In the genomic region with DNA sequence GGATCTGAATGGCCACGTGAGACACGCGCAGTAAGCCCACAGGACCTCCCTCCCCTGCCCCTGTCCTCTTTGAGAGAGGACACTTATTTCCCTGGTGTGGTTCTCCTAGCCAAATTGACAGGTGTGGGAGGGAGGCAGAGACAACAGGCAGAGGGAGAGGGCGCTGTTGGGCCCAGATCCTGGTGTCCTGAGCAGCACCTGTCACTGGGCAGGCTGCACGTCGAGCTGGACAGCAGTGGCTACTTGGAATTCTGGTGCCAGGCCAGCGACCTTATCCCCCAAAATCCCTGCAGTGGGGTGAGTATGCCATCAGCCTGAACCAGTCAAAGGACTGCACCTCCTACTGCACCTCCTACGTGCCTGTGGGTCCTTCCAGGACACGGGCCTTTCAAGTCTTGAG, we compare ENCODE assay signal across 25 mouse cellular contexts. TPM values are rescaled to one million over a fixed set of nuclear protein-coding genes. Genes with fewer than 3 reads are reported as not detected.
"Had no signal": no experiment of that assay in that cellular context is flagged by ENCODE, and none has a peak within 500 bp of the region (broad histone marks: within the 10 kb centered on the region; RNA-seq: fewer than 3 reads in every experiment).

No protein-coding gene starts in this region.

- H3K4me1 ChIP-seq: liver, embryonic 13.5 days; midbrain, embryonic 13.5 days had no signal

- H3K4me3 ChIP-seq: left cerebral cortex, adult 2 months; liver, embryonic 13.5 days; midbrain, embryonic 13.5 days had no signal

- H3K27me3 ChIP-seq: liver, embryonic 13.5 days; midbrain, embryonic 13.5 days had no signal

- H3K9me3 ChIP-seq: liver, embryonic 13.5 days; midbrain, embryonic 13.5 days had no signal

- H3K9ac ChIP-seq: liver, embryonic 13.5 days; lung, embryonic 14.5 days; midbrain, embryonic 13.5 days had no signal

- DNase-seq: kidney, adult 18-20 months; kidney, postnatal 10 days; layer of hippocampus, postnatal 36 days; liver, embryonic 13.5 days; lung, embryonic 14.5 days; thymus, adult 2 months; thymus, postnatal 14 days; thymus, postnatal 4 days had no signal

- H3K27ac ChIP-seq: left cerebral cortex, adult 2 months; liver, embryonic 13.5 days; macrophage; midbrain, embryonic 13.5 days had no signal

- H3K36me3 ChIP-seq: liver, embryonic 13.5 days; midbrain, embryonic 13.5 days had no signal

- ATAC-seq: lung, postnatal 0 days; midbrain, embryonic 13.5 days; midbrain, embryonic 16.5 days had no signal

RNA-seq across cellular contexts. Expression of a gene that starts 13.5 kb away (rescaled TPM):
- polyA plus RNA-seq: macrophage had no signal

RNA-seq across cellular contexts. Expression of a gene that starts 15.6 kb away (rescaled TPM):
- total RNA-seq: layer of hippocampus, adult 8-10 months; layer of hippocampus, postnatal 10 days; layer of hippocampus, postnatal 36 days; left cerebral cortex, adult 2 months; left cerebral cortex, postnatal 10 days; left cerebral cortex, postnatal 36 days; megakaryocyte, adult 5-6 weeks had no signal
- polyA plus RNA-seq: kidney, embryonic 14.5 days; limb, embryonic 11.5 days; liver, embryonic 13.5 days; lung, embryonic 14.5 days; lung, postnatal 0 days; macrophage; midbrain, embryonic 13.5 days; midbrain, embryonic 16.5 days; neural tube, embryonic 11.5 days; neural tube, embryonic 14.5 days; small intestine, adult 2 months; spleen, adult 2 months; stomach, embryonic 16.5 days; thymus, adult 2 months had no signal

RNA-seq across cellular contexts. Expression of a gene that starts 41.1 kb away (rescaled TPM):
- total RNA-seq: megakaryocyte, adult 5-6 weeks had no signal
- polyA plus RNA-seq: liver, embryonic 13.5 days had no signal
